Mouse (Mus musculus): ENCODE measurements around the gene Arl5a. TPM values are rescaled to one million over a fixed set of nuclear protein-coding genes. Genes with fewer than 3 reads are reported as not detected.

Arl5a gene
- polyA plus RNA-seq, 1 experiment: 13.0 TPM

DNA sequence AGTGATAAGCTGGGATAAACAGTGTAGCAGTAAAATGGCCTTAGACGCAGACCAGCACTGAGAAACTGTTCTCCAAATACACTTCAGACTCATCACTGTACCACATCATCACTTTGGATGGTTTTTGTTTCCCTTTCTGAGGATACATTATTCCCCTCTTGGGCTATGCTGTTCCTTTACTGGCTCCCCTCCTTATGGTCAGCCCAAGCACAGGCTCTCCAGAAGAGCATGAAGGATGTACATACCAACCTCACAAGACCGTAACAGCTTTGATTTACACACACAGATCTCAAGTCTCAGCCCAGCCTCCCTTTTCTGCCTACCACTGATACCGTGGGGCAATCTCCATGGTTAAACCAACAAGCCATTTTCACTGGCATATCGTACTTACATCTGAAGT lies 52.6 kb downstream of the Arl5a start:
- no peak for DNase-seq
- Histone ChIP-seq H3K4me1 (ENCODE audit: control insufficient read depth, insufficient read depth, low read length) (no peaks in the 10 kb centered on the region), H3K4me3 (replicated peaks; ENCODE audit: extremely low read depth, low read depth, low read length) (no peak overlapping the region)
- TF ChIP-seq POLR2A (IDR thresholded peaks at IDR 0.05; ENCODE audit: borderline replicate concordance, extremely low read depth, low read depth, low read length) (no peak), CTCF (IDR thresholded peaks at IDR 0.05; ENCODE audit: insufficient read depth, low read length) (no peak)
- WGBS: 62% methylated on average over 4 of the region's 4 CpGs

DNA sequence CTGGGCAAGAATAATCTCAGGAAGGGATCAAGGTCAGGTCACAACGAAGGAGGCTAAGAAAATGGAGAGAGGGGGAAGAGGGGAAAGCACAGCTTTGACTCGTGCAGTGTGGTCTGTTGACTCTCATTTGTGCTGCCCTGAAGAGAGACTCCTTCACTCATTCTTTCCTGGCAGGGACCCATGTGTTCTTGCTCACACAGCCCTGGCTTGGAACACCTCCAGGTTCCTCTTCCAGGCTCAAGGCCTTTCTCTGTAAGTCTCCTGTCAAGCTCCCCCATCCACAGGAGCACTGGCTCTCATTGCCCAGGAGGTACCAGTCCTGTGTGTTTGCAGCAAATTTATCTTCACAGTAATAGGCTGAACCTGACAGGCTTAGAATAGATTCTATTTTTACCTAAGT lies 53.6 kb downstream of the Arl5a start:
- WGBS: 8% methylated on average over 2 of the region's 2 CpGs
- DNase-seq: no peak
- Histone ChIP-seq H3K4me1 (ENCODE audit: control insufficient read depth, insufficient read depth, low read length) (no peaks in the 10 kb centered on the region), H3K4me3 (replicated peaks; ENCODE audit: extremely low read depth, low read depth, low read length) (no peak overlapping the region)
- TF ChIP-seq CTCF (IDR thresholded peaks at IDR 0.05; ENCODE audit: insufficient read depth, low read length) (no peak), POLR2A (IDR thresholded peaks at IDR 0.05; ENCODE audit: borderline replicate concordance, extremely low read depth, low read depth, low read length) (no peak)

DNA sequence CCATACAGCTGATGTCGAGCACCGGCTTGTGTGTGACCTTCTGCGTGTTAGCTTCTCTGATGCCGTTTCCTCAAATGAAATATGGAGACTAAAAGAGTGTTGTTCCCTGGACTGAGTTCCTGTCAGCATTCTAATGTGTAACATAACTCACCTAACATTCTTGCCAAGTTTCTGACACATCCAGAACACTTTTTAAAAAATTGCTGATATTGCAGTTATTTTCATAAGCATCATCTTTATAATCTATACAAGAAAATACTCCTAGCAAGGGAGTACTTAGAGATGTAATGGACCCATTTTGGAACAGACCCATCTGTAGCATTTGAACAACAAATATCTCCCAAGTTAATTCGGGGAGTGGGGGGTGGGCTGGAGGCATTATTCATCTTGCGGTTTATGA lies 55.1 kb downstream of the Arl5a start:
- 83% methylated on average over 6 of the region's 6 CpGs for WGBS
- Histone ChIP-seq H3K4me1 (ENCODE audit: control insufficient read depth, insufficient read depth, low read length) (no peaks in the 10 kb centered on the region), H3K4me3 (replicated peaks; ENCODE audit: extremely low read depth, low read depth, low read length) (no peak overlapping the region)
- TF ChIP-seq CTCF (IDR thresholded peaks at IDR 0.05; ENCODE audit: insufficient read depth, low read length) (no peak), POLR2A (IDR thresholded peaks at IDR 0.05; ENCODE audit: borderline replicate concordance, extremely low read depth, low read depth, low read length) (no peak)
- no peak for DNase-seq

DNA sequence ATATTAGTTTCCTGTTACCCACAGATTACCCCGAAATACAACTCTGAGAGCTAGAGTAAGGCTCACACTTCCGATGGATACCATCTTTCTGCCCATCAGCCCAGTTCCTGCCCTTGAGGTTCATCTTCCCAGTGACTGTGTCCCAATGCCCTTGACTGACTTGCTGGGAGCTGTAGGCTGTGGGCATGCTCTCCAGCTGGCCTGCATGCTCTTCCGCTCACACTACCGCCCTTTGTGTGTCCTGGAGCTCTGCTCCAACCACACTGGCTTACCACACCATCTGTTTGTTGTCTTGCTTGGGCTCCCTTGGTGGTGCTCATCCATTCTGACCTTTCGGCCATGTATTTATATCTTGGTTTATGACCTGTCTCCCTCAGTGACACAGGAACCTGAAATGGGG lies 57.0 kb downstream of the Arl5a start:
- no peak for DNase-seq
- Histone ChIP-seq H3K4me3 (replicated peaks; ENCODE audit: extremely low read depth, low read depth, low read length) (no peak overlapping the region), H3K4me1 (ENCODE audit: control insufficient read depth, insufficient read depth, low read length) (no peaks in the 10 kb centered on the region)
- TF ChIP-seq CTCF (IDR thresholded peaks at IDR 0.05; ENCODE audit: insufficient read depth, low read length): no peak
- no peak for TF ChIP-seq POLR2A (IDR thresholded peaks at IDR 0.05; ENCODE audit: borderline replicate concordance, extremely low read depth, low read depth, low read length)
- WGBS: 89% methylated on average over 5 of the region's 5 CpGs

DNA sequence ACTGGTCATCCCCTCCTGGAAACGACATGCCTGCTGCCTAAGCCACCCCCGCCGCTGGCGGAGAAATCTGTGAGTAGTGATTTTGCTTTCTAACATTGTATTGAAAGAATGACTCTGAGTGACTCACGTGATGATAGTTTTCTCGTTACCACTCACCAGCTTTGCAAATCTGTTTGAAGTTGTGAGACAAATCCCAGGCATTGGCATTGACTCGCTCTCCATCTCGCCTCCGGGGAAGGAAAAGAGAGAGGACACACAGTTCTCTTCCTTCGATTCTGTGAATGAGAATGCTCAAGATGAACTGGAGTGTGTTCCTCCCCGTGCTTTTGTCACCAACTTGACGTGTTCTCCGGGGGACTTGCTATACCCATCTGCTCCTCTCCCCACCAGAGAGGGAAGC lies 57.5 kb downstream of the Arl5a start:
- Histone ChIP-seq H3K4me3 (replicated peaks; ENCODE audit: extremely low read depth, low read depth, low read length) (no peak overlapping the region), H3K4me1 (ENCODE audit: control insufficient read depth, insufficient read depth, low read length) (no peaks in the 10 kb centered on the region)
- TF ChIP-seq CTCF (IDR thresholded peaks at IDR 0.05; ENCODE audit: insufficient read depth, low read length) (no peak), POLR2A (IDR thresholded peaks at IDR 0.05; ENCODE audit: borderline replicate concordance, extremely low read depth, low read depth, low read length) (no peak)
- WGBS: 58% methylated on average over 13 of the region's 13 CpGs
- DNase-seq: no peak

DNA sequence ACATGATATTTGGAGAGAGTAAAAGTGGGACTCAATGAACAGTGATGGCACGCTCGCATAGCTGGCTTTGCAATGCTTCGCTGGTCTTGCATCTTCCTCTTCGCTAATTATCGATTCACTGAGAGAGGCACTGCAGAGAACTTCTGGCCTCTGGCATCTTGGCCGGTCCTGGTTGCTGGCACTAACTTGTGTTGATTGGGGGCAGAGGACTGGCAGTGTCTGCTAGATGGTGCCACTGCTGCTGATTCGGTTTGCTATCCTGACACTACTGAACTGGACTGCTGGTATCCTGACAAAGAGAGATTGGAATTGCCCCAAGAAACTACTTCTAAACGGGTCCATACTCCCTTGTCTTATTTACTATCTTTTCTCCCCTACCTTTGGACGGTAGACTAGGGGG lies 63.6 kb downstream of the Arl5a start:
- no peak for DNase-seq
- H3K4me3 ChIP-seq (replicated peaks; ENCODE audit: extremely low read depth, low read depth, low read length): no peak overlapping the region
- WGBS: 90% methylated on average over 9 of the region's 9 CpGs
- TF ChIP-seq POLR2A (IDR thresholded peaks at IDR 0.05; ENCODE audit: borderline replicate concordance, extremely low read depth, low read depth, low read length) (no peak), CTCF (IDR thresholded peaks at IDR 0.05; ENCODE audit: insufficient read depth, low read length) (no peak)
- H3K4me1 ChIP-seq (ENCODE audit: control insufficient read depth, insufficient read depth, low read length): no peaks in the 10 kb centered on the region

DNA sequence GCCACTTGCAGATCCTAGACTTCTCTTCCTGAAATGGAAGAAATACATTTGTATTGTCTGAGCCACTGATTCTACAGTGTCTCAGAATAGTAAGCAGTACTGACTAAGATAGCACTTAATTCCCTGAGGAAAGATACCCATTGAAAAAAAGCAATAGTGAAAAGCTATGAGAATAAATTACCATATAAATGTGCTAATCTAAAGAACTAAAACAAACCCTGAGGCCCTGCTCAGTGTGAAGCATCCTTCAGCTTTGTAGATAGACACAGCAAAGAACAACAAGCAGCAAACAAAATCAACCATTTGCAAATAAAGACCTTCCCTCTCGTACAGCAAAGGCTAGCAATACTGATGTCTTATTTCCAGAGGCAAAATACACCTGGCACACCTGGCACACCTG lies 65.0 kb downstream of the Arl5a start:
- 82% methylated on average over 1 of the region's 1 CpGs for WGBS
- H3K4me1 ChIP-seq (ENCODE audit: control insufficient read depth, insufficient read depth, low read length): no peaks in the 10 kb centered on the region
- no peak overlapping the region for H3K4me3 ChIP-seq (replicated peaks; ENCODE audit: extremely low read depth, low read depth, low read length)
- DNase-seq: no peak
- TF ChIP-seq CTCF (IDR thresholded peaks at IDR 0.05; ENCODE audit: insufficient read depth, low read length) (no peak), POLR2A (IDR thresholded peaks at IDR 0.05; ENCODE audit: borderline replicate concordance, extremely low read depth, low read depth, low read length) (no peak)

DNA sequence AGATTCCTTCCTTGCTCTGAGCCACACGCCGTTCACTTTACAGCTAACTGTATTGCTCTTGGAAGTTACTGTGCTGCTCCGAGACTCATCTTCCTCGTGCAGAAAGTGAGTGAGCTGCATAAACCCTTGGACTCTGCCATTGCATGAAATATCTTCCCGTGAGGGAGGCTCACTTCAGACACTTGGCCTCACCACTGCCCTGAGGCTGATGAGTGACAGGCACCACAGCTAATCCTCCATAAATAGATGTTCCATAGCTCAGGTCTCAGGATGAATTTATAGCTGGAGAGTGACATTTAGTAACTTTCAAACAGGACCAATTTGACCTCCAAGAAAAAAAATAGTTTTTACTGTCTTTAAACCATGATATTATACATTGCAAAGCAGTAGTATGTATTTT lies 66.5 kb downstream of the Arl5a start:
- Histone ChIP-seq H3K4me3 (replicated peaks; ENCODE audit: extremely low read depth, low read depth, low read length) (no peak overlapping the region), H3K4me1 (ENCODE audit: control insufficient read depth, insufficient read depth, low read length) (no peaks in the 10 kb centered on the region)
- TF ChIP-seq CTCF (IDR thresholded peaks at IDR 0.05; ENCODE audit: insufficient read depth, low read length) (no peak), POLR2A (IDR thresholded peaks at IDR 0.05; ENCODE audit: borderline replicate concordance, extremely low read depth, low read depth, low read length) (no peak)
- DNase-seq: no peak
- WGBS: 81% methylated on average over 5 of the region's 5 CpGs

DNA sequence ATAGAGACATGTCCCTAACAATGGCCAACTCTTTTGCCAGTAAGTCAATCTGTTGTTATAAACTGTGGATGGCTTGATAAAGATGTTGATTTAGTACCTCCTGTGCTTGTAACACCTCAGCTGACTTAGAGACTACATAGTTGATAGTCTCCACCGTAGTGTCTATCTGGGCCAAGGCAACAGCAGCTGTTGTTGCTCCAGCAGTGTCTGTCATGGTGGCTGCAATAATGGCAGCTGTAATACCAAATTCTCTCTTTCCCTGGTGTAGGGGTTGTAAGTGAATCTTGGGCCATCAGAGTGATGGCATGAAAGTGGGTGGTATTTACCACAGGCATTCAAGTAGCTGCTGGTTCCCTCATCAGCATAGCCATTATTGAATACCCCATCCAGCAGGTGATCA lies 73.7 kb downstream of the Arl5a start:
- WGBS: 91% methylated on average over 1 of the region's 1 CpGs
- no peak for TF ChIP-seq CTCF (IDR thresholded peaks at IDR 0.05; ENCODE audit: insufficient read depth, low read length)
- TF ChIP-seq POLR2A (IDR thresholded peaks at IDR 0.05; ENCODE audit: borderline replicate concordance, extremely low read depth, low read depth, low read length): no peak
- no peak for DNase-seq
- no peak overlapping the region for H3K4me3 ChIP-seq (replicated peaks; ENCODE audit: extremely low read depth, low read depth, low read length)
- H3K4me1 ChIP-seq (ENCODE audit: control insufficient read depth, insufficient read depth, low read length): no peaks in the 10 kb centered on the region

Other genes with a start within 250 kb of the Arl5a start
- gene Neb, start 46.4 kb downstream of the Arl5a start, polyA plus RNA-seq (2012; rRNA removed): 0.34 and 15.0 TPM in 2 replicates